Mouse (Mus musculus) forebrain, embryonic 14.5 days (tissue): ENCODE results near the gene Sec23a. TPM values are rescaled to one million over a fixed set of nuclear protein-coding genes. Genes with fewer than 3 reads are reported as not detected.

Source experiments
- ATAC-seq: fragments of 200-750 bp; cut with Nextera tagmentation; 2 replicates; pipeline ENCODE4 v1.8.0; 2017; ENCODE audit warnings: mild to moderate bottlenecking, moderate library complexity
- DNase-seq: peaks from one replicate; pipeline ENCODE4 v3.0.0-alpha.2; 2015; ENCODE audit warnings: low spot score
- H3K27ac ChIP-seq: fragments of 300-500 bp; sonication (generic); 2 replicates; pipeline ENCODE4 v1.5.1; 2014; ENCODE audit warnings: low read depth, mild to moderate bottlenecking, control low read depth, low read length, moderate library complexity
- H3K27me3 ChIP-seq: fragments of 300-500 bp; sonication (generic); replicated peaks from 2 replicates; pipeline ENCODE4 v1.6.1; 2014; ENCODE audit warnings: low read length, control low read depth, mixed read lengths; ENCODE audit not compliant: control insufficient read depth, insufficient read depth
- H3K36me3 ChIP-seq: fragments of 300-500 bp; sonication (generic); 2 replicates; pipeline ENCODE4 v1.6.1; 2014; ENCODE audit warnings: low read length, control low read depth; ENCODE audit not compliant: control insufficient read depth, insufficient read depth
- H3K4me1 ChIP-seq: fragments of 300-500 bp; sonication (generic); 2 replicates; pipeline ENCODE4 v1.6.1; 2014; ENCODE audit warnings: antibody characterized with exemption, low read length, control low read depth; ENCODE audit not compliant: control insufficient read depth, insufficient read depth
- H3K4me2 ChIP-seq: fragments of 300-500 bp; sonication (generic); 2 replicates; pipeline ENCODE4 v1.6.1; 2014; ENCODE audit warnings: mild to moderate bottlenecking, control low read depth, low read length
- H3K4me3 ChIP-seq: fragments of 300-500 bp; sonication (generic); 2 replicates; pipeline ENCODE4 v1.5.1; 2014; ENCODE audit warnings: low read depth, low read length, control low read depth
- H3K9ac ChIP-seq: fragments of 300-500 bp; sonication (generic); 2 replicates; pipeline ENCODE4 v1.6.1; 2014; ENCODE audit warnings: mild to moderate bottlenecking, low read length, control low read depth, moderate library complexity
- H3K9me3 ChIP-seq: fragments of 300-500 bp; sonication (generic); replicated peaks from 2 replicates; pipeline ENCODE4 v1.6.1; 2016; ENCODE audit warnings: low read length, control low read depth, mixed read lengths; ENCODE audit not compliant: control insufficient read depth
- WGBS: fragments of 180-500 bp; shearing (Covaris S2); extraction: QIAGEN DNeasy Blood & Tissue Kit; methylation state at CpG from one replicate; pipeline ENCODE4 v1.1.7; 2014; 5-methylcytosine and 5-hydroxymethylcytosine counted together
- polyA plus RNA-seq: library from polyadenylated mRNA; unstranded; fragments of >200 nt; fragmentation: Nextera tagmentation; extraction: Ambion mirVana; gene quantifications from 2 replicates; pipeline ENCODE4 v1.2.1, GENCODE M21; 2014

The Sec23a gene
- polyA plus RNA-seq, 1 experiment from 2014 or later, result 109 TPM

DNA sequence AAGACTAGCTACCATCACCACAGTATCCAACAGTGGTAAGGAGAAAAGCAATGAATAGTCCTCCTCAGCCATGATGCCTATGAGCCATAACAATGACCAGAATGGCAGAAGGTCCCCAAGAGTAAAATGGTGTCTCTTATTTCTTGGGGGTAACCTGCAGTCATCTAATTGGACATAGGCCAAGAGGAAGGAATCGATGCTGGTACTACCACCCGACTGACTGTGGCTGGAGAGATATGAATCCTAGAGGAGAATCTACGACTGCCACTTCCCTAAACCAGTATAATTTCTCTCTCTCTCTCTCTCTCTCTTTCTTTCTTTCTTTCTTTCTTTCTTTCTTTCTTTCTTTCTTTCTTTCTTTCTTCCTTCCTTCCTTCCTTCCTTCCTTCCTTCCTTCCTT lies 40.7 kb upstream of the Sec23a start:
- DNase-seq (no peak), ATAC-seq (no peak)
- Histone ChIP-seq H3K9me3 (no peaks in the 10 kb centered on the region), H3K4me2 (no peak overlapping the region), H3K27me3 (no peaks in the 10 kb centered on the region), H3K4me1 (no peaks in the 10 kb centered on the region), H3K9ac (no peak overlapping the region), H3K36me3 (peaks cover 38% of the 10 kb centered on the region; the same call in 1 of the 2 replicates), H3K4me3 (no peak overlapping the region), H3K27ac (no peak overlapping the region)
- 93% methylated on average over 3 of the region's 3 CpGs for WGBS

DNA sequence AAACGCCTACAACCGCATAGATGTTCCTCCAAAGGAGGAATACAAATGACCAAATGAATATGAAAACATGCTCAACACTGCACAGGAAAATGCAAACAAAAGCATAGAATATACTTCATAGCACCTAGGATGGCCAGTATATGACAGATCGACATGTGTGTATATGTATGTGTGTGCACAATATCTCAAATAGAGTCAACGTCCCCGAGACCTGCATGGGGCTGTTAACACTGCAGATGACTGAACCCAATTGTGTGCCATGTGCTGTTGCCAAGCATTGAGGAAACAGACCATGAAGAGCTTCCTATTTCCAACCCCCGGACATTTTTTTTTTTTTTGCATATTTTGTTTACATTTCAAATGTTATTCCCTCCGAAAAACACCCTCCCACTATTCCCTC lies 29.0 kb upstream of the Sec23a start:
- no peak overlapping the region for H3K27ac ChIP-seq
- 38% methylated on average over 7 of the region's 7 CpGs for WGBS

DNA sequence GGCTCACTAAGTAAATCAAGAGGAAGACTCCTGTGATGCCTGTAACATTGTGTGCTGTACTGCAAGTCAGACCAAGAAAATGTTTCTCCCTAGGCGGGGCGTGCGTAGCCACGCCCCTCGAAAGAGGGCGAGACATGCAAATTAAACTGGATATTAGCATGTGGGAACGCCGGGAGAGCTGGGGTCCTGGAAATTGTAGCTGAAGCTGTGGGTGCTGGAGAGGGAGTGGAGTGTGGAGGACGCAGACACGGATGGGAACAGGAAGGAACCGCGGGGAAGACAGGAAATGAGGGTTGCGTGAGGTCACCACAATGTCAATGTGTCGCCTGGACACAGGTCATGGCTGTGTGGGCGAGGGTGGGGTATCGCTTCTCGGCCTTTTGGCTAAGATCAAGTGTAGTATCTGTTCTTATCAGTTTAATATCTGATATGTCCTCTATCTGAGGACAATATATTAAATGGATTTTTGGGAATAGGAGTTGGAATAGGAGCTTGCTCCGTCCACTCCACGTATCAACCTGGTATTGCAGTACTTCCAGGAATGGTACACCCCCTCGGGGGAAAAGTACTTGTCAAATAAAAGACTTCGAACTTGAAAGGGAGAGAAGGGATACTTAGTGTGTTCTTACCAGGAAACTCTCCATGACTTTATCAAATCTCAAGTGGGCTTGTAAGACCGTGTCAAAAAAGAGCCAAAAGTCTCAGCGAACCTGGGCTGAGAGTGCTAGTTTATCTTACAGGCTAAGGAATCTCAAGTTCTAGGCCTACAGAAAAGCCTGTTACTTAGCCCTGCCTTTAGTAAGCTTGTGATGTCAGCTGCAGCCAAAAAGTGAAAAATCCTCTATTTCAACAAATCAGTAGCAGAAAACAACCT lies 28.4 kb upstream of the Sec23a start:
- ATAC-seq (peak; percentile 86), DNase-seq (peak; percentile 59)
- Histone ChIP-seq H3K4me2 (no peak overlapping the region), H3K27ac (no peak overlapping the region), H3K4me1 (no peaks in the 10 kb centered on the region; the same call in 1 of the 2 replicates), H3K9me3 (no peaks in the 10 kb centered on the region), H3K36me3 (peaks cover 24% of the 10 kb centered on the region), H3K27me3 (no peaks in the 10 kb centered on the region), H3K4me3 (no peak overlapping the region), H3K9ac (no peak overlapping the region)
- 4% methylated on average over 23 of the region's 23 CpGs for WGBS

More for the DNA sequence above, 29.0 kb upstream of the Sec23a start:
- Histone ChIP-seq H3K36me3 (peaks cover 30% of the 10 kb centered on the region), H3K27me3 (no peaks in the 10 kb centered on the region), H3K9me3 (no peaks in the 10 kb centered on the region), H3K4me1 (no peaks in the 10 kb centered on the region; the same call in 1 of the 2 replicates), H3K4me3 (no peak overlapping the region), H3K4me2 (no peak overlapping the region), H3K9ac (no peak overlapping the region)
- ATAC-seq (no peak), DNase-seq (no peak)

DNA sequence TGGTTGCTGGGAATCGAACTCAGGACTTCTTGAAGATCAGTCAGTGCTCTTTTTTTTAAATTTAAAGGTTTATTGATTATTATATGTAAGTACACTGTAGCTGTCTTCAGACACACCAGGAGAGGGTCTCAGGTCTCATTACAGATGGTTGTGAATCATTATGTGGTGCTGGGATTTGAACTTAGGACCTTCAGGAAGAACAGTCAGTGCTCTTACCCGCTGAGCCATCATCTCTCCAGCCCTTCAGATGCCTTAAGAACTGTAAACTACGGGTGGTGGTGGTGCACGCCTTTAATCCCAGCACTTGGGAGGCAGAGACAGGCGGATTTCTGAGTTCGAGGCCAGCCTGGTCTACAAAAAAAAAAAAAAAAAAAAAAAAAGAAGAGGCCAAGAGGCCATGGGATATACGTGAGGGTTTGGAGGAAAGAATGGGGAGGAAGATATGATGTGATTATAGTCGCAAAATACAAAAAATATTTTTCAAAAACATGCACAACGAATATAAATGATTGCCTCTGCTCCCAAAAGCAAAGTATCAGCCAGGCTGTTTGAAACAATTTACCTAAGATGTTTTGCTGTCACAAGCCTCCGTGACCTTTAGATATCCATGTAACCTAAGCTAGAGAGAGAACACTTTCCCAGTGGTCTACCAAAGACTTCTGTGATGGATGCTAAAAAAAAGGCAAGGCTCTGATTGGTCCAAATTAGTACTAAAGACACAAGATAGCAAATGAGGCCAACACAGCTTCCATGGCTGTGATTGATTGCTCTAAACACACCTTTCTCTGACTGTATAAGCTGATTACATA lies 27.5 kb upstream of the Sec23a start:
- DNase-seq (no peak), ATAC-seq (no peak; the same call in 1 of the 2 replicates)
- 66% methylated on average over 10 of the region's 10 CpGs for WGBS
- Histone ChIP-seq H3K36me3 (peaks cover 20% of the 10 kb centered on the region), H3K27ac (no peak overlapping the region), H3K27me3 (no peaks in the 10 kb centered on the region), H3K9ac (no peak overlapping the region), H3K4me2 (no peak overlapping the region), H3K4me3 (no peak overlapping the region), H3K4me1 (no peaks in the 10 kb centered on the region; the same call in 1 of the 2 replicates), H3K9me3 (no peaks in the 10 kb centered on the region)

DNA sequence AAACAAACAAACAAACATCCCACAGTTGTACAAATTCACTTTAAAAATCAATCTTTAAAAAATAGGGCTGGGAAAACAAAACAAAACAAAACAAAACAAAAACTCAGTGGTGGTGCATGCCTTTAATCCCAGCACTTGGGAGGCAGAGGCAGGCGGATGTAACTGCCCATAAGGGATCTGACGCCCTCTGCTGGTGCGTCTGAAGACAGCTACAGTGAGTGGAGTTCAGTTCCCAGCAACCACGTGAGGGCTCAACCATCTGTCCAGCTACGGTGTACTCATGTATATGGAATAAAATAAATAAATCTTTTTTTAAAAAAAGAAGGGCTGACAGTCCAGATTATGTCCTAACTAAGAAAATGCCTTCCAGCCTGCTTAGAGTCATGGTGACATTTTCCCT lies 20.3 kb upstream of the Sec23a start:
- DNase-seq (no peak), ATAC-seq (no peak)
- no peak overlapping the region for H3K4me3 ChIP-seq
- no peaks in the 10 kb centered on the region for H3K27me3 ChIP-seq
- 66% methylated on average over 5 of the region's 5 CpGs for WGBS
- no peaks in the 10 kb centered on the region for H3K9me3 ChIP-seq
- no peak overlapping the region for H3K9ac ChIP-seq
- no peaks in the 10 kb centered on the region for H3K4me1 ChIP-seq
- peaks cover 12% of the 10 kb centered on the region for H3K36me3 ChIP-seq
- no peak overlapping the region for H3K4me2 ChIP-seq
- no peak overlapping the region for H3K27ac ChIP-seq

DNA sequence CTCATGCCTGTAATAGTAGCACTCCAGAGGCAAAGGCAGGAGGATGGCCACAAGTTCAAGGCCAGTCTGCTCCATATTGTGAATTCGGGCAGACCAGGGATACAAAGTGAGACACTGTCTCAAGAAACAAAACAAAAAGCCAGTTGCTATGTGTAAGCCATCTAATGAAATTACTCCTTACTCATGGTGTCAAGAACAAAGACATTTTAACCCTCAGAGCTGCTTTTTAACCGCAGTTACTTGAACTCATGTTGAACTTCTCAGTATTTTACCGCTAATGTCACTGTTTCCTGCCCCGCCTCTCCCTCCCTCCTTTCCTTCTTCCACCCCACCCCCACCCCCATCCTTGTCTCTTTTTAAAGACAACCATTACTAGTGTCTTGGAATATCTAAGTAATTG lies 9.5 kb upstream of the Sec23a start:
- DNase-seq, result no peak
- Histone ChIP-seq H3K36me3 (peaks cover 42% of the 10 kb centered on the region), H3K4me3 (no peak overlapping the region)

DNA sequence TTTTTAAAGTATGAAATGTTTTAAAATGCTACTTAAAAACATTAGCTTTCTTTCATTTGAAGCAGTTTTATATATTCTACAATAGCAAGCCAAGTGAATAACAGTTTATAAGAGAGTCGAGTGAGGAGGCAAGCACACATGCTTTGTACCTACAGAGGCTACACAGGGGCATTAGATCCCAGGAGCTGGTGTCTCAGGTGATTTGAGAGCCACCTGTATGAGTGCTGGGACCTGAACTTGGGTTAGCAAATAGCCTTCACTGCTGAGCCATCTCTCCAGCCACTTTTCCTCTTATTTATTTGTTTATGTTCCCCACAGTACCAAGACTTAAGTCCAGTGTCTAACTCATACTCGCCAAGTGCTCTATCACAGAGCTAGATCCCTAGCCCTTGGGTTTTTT lies 8.1 kb upstream of the Sec23a start:
- DNase-seq (no peak), ATAC-seq (no peak)
- H3K36me3 ChIP-seq, result peaks cover 37% of the 10 kb centered on the region
- no peaks in the 10 kb centered on the region for H3K4me1 ChIP-seq
- no peaks in the 10 kb centered on the region for H3K9me3 ChIP-seq
- H3K27me3 ChIP-seq, result no peaks in the 10 kb centered on the region
- H3K27ac ChIP-seq, result no peak overlapping the region
- no peak overlapping the region for H3K4me3 ChIP-seq
- no peak overlapping the region for H3K4me2 ChIP-seq
- H3K9ac ChIP-seq, result no peak overlapping the region
- 88% methylated on average over 2 of the region's 2 CpGs for WGBS

More for the DNA sequence above, 9.5 kb upstream of the Sec23a start:
- no peaks in the 10 kb centered on the region for H3K27me3 ChIP-seq
- H3K9me3 ChIP-seq, result no peaks in the 10 kb centered on the region
- WGBS, result 91% methylated on average over 4 of the region's 4 CpGs
- no peak overlapping the region for H3K27ac ChIP-seq
- no peak overlapping the region for H3K9ac ChIP-seq
- H3K4me2 ChIP-seq, result no peak overlapping the region
- no peak for ATAC-seq
- no peaks in the 10 kb centered on the region for H3K4me1 ChIP-seq

DNA sequence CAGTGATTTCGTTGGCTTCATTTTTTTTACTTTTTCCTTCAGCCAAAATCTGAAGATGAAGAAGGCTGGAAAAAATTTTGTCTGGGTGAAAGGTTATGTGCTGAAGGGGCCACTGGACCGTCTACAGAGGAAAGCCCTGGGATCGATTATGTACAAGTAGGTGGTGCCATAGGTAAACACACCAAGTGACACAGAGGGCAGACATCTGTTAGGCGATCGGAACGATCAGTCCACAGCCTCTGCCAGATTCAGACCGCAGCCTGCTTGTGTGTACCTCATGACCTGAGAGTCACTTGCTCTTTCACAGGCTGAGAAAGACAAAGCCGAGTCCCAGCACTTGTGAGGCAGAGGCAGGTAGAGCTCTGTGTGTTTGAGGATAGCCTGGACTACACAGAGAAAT lies 6.2 kb upstream of the Sec23a start:
- 95% methylated on average over 8 of the region's 8 CpGs for WGBS
- H3K27ac ChIP-seq, result no peak overlapping the region

More for the DNA sequence above, 6.2 kb upstream of the Sec23a start:
- no peaks in the 10 kb centered on the region for H3K9me3 ChIP-seq
- H3K27me3 ChIP-seq, result no peaks in the 10 kb centered on the region
- no peak overlapping the region for H3K9ac ChIP-seq
- no peak overlapping the region for H3K4me3 ChIP-seq
- H3K4me1 ChIP-seq, result 0 out of 2 replicates have a peak, but pooled peaks cover 2% of the 10 kb centered on the region
- ATAC-seq (no peak), DNase-seq (no peak)
- H3K36me3 ChIP-seq, result peaks cover 29% of the 10 kb centered on the region
- no peak overlapping the region for H3K4me2 ChIP-seq
